Comparison of ENCODE assay signal across 24 mouse cellular contexts in the genomic region with DNA sequence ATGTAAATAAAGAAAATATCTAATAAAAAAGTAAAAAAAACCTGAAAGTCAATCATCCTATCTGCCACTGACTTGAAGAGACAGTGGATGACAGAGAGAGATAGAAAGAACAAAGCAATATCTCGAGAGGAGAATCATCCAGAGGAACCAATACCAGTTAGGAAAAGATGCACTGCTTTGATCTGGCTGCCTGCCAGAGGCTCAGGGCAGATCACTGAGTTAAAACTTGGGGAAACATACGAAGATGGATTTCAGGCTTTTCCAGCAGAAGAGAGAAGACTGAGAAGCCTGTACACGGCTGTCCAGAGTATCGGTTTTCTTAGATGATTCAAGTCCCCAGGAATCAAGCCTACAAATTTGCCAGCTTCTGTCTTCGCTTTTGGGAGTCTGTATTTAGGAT.
"Had no signal": no experiment of that assay in that cellular context is flagged by ENCODE, and none has a peak within 500 bp of the region (broad histone marks: within the 10 kb centered on the region; RNA-seq: fewer than 3 reads in every experiment).

No protein-coding gene starts in this region.

- H3K4me2 ChIP-seq: heart, embryonic 12.5 days; hindbrain, embryonic 13.5 days; intestine, embryonic 15.5 days; kidney, embryonic 15.5 days; limb, embryonic 13.5 days; limb, embryonic 15.5 days; liver, embryonic 12.5 days had no signal

- H3K9me3 ChIP-seq: heart, embryonic 10.5 days; heart, embryonic 12.5 days; hindbrain, embryonic 13.5 days; intestine, embryonic 15.5 days; kidney, embryonic 15.5 days; limb, embryonic 13.5 days; limb, embryonic 15.5 days; liver, embryonic 12.5 days had no signal

- H3K9ac ChIP-seq: heart, embryonic 12.5 days; hindbrain, embryonic 13.5 days; intestine, embryonic 15.5 days; kidney, embryonic 15.5 days; limb, embryonic 13.5 days; limb, embryonic 15.5 days; liver, embryonic 12.5 days; liver, embryonic 14.5 days had no signal

- H3K27me3 ChIP-seq: heart, embryonic 12.5 days; hindbrain, embryonic 13.5 days; intestine, embryonic 15.5 days; kidney, embryonic 15.5 days; limb, embryonic 13.5 days; limb, embryonic 15.5 days; liver, embryonic 12.5 days had no signal

- DNase-seq: gastrocnemius, postnatal 14 days; gastrocnemius, postnatal 36 days; heart, adult 18-20 months; heart, postnatal 10 days; heart, postnatal 36 days; kidney, adult 2 months; kidney, adult 9 months; kidney, postnatal 25 days; kidney, postnatal 4 days had no signal

- H3K27ac ChIP-seq: heart, embryonic 10.5 days; hindbrain, embryonic 13.5 days; intestine, embryonic 15.5 days; kidney, embryonic 15.5 days; kidney, postnatal 0 days; layer of hippocampus, adult 2 months; left cerebral cortex, adult 2 months; limb, embryonic 13.5 days; limb, embryonic 15.5 days; liver, embryonic 12.5 days; liver, embryonic 14.5 days had no signal

- H3K36me3 ChIP-seq: heart, embryonic 10.5 days; heart, embryonic 12.5 days; hindbrain, embryonic 13.5 days; intestine, embryonic 15.5 days; kidney, embryonic 15.5 days; limb, embryonic 13.5 days; limb, embryonic 15.5 days; liver, embryonic 12.5 days had no signal

- ATAC-seq: hindbrain, embryonic 16.5 days; inflammation-experienced regulatory T-cells, adult 6 months; intestine, embryonic 15.5 days; intestine, postnatal 0 days; liver, embryonic 12.5 days had no signal

- H3K4me1 ChIP-seq: heart, embryonic 10.5 days; heart, embryonic 12.5 days; hindbrain, embryonic 13.5 days; intestine, embryonic 15.5 days; kidney, embryonic 15.5 days; limb, embryonic 15.5 days had no signal

- H3K4me3 ChIP-seq: heart, embryonic 10.5 days; heart, embryonic 12.5 days; hindbrain, embryonic 13.5 days; intestine, embryonic 15.5 days; kidney, embryonic 15.5 days; layer of hippocampus, adult 2 months; left cerebral cortex, adult 2 months; limb, embryonic 13.5 days; limb, embryonic 15.5 days; liver, embryonic 12.5 days had no signal
